Mouse (Mus musculus) heart, postnatal 10 days (tissue): Measurements from ENCODE around the gene Antxrl. TPM values are rescaled to one million over a fixed set of nuclear protein-coding genes. Genes with fewer than 3 reads are reported as not detected.

Source experiments
- DNase-seq, 2 experiments: peaks; one replicate each; pipeline ENCODE4 v3.0.0; 2021
- intact Hi-C: fragments of 180-260 bp; cut with DNase I; formaldehyde crosslinking; loops from one replicate; pipeline ENCODE4 v1.15.1; 2025
- total RNA-seq, 2 experiments: library from RNA; stranded (reverse); gene quantifications; 2 replicates each; pipeline ENCODE4 v1.2.3; 2021

Gene Antxrl
- total RNA-seq, 2 experiments from 2014 or later = not detected

DNA sequence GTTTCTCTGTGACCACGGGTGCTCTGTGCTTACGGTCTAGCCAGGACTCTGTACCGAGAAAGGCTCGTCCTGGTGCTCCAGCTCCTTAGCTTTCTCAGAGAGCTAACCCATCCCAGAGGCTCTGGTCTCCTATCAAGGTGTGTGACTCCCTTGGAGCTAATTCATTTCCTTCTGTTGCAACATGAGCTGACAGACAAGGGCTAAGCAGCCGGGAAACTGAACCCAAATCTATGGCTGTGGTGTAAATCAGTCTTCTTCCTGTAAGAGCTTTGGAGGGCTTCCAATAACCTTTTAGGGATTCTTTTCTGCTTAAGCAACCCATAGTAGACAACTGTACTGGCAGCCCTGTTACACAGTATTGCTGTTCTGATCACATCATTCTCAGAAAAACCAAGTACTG, 50.1 kb downstream of the Antxrl start, which contains the start of gene A630023A22Rik:
TSS of gene A630023A22Rik (minus strand) at position 154 of the 400 bp plus-strand sequence.
- no peak for DNase-seq
- intact Hi-C loops = no loop called here

DNA sequence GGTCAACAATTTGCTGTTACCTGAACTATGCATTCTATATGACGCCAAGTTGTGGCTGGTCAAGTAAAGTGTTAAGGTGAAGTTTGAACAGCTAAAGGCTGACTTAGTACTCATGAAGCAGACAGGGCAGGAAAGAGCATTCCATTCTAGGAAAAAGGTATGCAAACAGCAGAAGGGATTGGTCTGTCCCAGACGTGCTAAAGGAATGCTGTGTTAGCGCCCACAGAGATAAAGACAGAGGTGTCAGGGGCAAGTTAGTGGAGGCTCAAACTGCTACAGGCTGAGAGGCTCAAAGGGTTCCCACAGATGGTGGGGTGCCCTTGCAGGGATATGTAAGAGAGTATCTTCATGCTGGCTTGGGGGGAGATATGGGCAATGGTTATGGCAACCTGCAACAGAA, 51.3 kb downstream of the Antxrl start:
- no peak for DNase-seq
- intact Hi-C loops = no loop called here

- intact Hi-C loops = loop anchor here (1.0 kb wide), 1 partner anchor 25 kb away; no protein-coding TSS in a partner anchor
- peak; percentile 82 to 86 for DNase-seq
Observed at GRCm38 (mm10) chr14:34104892-34105291, 52.4 kb downstream of the Antxrl start.

- intact Hi-C loops = loop anchor here (1.0 to 2.0 kb wide), 3 partner anchors 48 to 147 kb away; no protein-coding TSS in a partner anchor
- peak; percentile 38 to 55 for DNase-seq
Observed at GRCm38 (mm10) chr14:34106389-34107062, 54.0 kb downstream of the Antxrl start.

- DNase-seq = no peak
- intact Hi-C loops = loop anchor here (1.0 to 2.0 kb wide), 2 partner anchors 47 to 127 kb away; no protein-coding TSS in a partner anchor
Observed at GRCm38 (mm10) chr14:34107594-34107993, 55.1 kb downstream of the Antxrl start.

DNA sequence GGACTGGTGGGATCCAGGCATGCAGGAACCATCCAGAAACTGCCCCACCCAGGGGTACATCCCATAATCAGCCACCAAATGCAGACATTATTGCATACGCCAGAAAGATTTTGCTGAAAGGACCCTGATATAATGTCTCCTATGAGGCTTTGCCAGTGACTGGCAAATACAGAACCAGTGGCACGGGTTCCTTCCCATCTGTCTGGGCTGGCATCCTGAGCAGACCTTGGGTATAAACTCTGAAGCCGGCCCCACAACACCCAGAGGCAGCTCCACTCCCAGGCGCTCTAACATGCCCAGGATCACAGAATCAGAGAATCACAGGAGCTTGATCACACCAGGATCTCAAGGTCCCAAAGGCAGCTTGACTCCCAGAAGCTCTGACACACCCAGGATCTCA, 61.8 kb downstream of the Antxrl start:
- no peak for DNase-seq
- intact Hi-C loops = no loop called here

GRCm38 (mm10) chr14:34119046-34119723, 66.7 kb downstream of the Antxrl start:
- intact Hi-C loops = no loop called here
- no peak for DNase-seq

DNA sequence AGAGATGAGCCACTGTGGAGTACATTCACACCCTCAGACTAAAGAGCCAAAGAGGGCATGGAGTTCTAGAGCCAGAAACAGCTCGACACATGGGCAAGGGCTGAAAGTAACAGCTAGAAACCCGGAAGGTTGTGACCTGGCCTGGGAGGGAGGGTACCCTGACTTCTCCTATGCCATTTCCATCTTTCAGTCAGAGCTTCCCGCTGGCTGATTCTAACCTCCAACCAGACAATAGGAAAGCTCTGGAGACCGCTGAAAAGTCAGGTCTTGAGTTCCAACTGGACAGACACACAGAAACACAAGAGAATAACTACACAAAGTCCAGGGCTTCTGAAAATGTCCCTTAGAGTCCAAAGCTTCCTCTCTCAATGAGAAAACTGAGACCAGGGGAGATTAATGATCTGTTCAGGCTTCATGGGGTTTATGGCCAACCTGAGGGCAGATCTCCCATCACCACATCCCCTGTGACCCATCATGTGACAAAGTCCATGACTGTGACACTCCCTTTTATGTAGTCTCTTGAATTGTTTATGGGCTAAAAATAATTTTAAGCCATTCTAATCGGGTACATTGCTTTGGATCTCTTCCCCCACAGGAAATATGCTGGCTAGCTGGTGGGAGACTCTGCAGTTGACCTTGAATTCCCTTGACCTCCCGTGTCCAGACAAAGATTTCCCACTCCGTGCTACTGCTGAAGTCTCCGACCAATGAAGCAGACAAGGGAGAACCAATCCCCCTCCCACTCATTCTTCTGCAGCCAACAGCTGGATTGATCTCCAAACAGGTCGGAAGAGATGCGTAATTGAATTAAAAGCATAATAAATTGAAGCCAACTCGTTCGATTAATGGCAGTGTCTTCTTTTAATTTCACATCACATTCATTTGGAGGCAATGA, 67.8 kb downstream of the Antxrl start:
- intact Hi-C loops = no loop called here
- DNase-seq = no peak

GRCm38 (mm10) chr14:34120923-34121351, 68.4 kb downstream of the Antxrl start:
- no peak for DNase-seq
- intact Hi-C loops = no loop called here

- no peak for DNase-seq
- intact Hi-C loops = no loop called here
Observed at GRCm38 (mm10) chr14:34121691-34122090, 69.2 kb downstream of the Antxrl start.

Other genes with a start within 250 kb of the Antxrl start
- gene Gdf10, start 129.1 kb upstream of the Antxrl start, total RNA-seq = 1 to 10 TPM; 2.3 to 3.2 TPM
- gene Gdf2, start 111.7 kb upstream of the Antxrl start, total RNA-seq = under 1 TPM; 0.10 to 0.17 TPM
- not detected for gene Rbp3, start 98.7 kb upstream of the Antxrl start, total RNA-seq
- gene Zfp488, start 73.9 kb upstream of the Antxrl start, total RNA-seq = under 1 TPM in 1 of 2 experiments, not detected in 1; 0.07 TPM
- not detected for gene Gm30083, start 37.5 kb upstream of the Antxrl start, total RNA-seq
- gene Gm5460, start 35.9 kb upstream of the Antxrl start, total RNA-seq = not detected
- gene Anxa8, start 33.3 kb downstream of the Antxrl start, total RNA-seq = 1 to 10 TPM; 3.3 TPM
- not detected for gene A630023A22Rik, start 50.0 kb downstream of the Antxrl start, total RNA-seq
- gene Npy4r, start 99.8 kb downstream of the Antxrl start, total RNA-seq = under 1 TPM; 0.12 TPM
- under 1 TPM; 0.17 to 0.34 TPM for gene Gprin2, start 148.9 kb downstream of the Antxrl start, total RNA-seq
- gene Syt15, start 166.9 kb downstream of the Antxrl start, total RNA-seq = 1 to 10 TPM; 1.3 to 1.6 TPM